Mouse (Mus musculus) cerebellum, adult 9-10 months (tissue): Measurements from ENCODE around the gene Crk.
A peak's percentile ranks its signal among the peaks of the same experiment; 100 is the strongest.
"Not testable (repeated sequence)": the region's sequence is repeated elsewhere in the genome, so short reads cannot be mapped to it uniquely, and the experiment has no call there.

Experiments
- DNase-seq: peaks from one replicate; pipeline ENCODE4 v3.0.0; 2022

Gene Crk

DNA sequence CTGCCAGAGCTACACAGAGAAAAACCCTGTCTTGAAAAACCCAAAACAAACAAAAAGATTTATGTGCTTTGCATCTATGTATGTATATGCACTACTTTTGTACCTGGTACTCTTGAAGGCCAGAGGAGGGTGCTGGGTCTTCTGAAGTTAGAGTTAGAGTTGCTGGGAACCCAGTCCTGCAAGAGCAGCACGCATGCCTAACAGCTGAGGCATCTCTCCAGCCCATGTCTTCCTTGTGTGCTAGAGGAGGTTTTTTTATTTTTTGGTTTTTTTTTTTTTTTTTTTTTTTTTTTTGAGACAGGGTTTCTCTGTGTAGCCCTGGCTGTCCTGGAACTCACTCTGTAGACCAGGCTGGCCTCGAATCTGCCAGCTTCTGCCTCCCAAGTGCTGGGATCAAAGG is 9.1 kb downstream of the Crk start:
- no peak for DNase-seq

DNA sequence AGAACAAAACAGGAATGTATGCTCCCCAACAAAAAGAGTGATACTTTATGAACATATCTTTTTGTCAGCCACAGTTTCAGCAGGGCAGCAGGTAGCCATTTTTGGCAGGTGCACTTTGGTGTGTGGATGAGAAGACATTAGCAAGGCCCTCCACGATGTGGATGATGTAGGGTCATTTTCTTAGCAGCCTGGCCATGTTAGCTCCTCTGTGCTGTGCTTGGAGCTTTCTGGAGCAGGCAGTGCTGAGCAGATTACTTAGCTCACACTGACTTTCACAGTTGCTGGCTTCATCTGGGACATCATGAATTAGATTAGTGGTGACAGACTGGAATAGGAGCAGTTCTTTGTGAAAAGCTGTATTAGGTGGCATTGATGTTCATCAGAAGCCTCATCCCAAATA is 10.9 kb downstream of the Crk start:
- no peak for DNase-seq

- DNase-seq = no peak
These were observed 12.0 kb downstream of the Crk start for GRCm38 (mm10) chr11:75691047-75691446.

DNA sequence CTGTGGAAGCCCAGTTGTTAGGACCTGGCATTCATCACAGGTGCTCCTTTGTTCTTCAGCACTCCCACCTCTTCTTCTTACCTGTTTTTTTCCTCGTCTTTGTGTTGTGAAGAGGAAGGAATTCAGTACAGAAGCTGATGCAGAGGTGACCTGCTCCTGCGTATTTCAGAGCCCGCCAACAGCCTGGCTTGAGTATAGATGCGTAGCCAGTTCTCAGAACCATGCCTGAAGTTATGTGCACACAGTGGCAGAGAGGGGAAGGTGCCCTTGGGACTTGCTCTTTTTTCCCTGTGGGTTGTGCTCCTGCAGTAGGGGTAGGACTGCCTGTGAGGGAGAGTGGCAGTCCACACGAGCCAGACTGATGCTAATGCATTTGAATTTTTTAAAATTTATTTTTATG is 14.5 kb downstream of the Crk start:
- DNase-seq = no peak

GRCm38 (mm10) chr11:75697464-75697863 is 18.4 kb downstream of the Crk start:
- not testable (repeated sequence) for DNase-seq

DNA sequence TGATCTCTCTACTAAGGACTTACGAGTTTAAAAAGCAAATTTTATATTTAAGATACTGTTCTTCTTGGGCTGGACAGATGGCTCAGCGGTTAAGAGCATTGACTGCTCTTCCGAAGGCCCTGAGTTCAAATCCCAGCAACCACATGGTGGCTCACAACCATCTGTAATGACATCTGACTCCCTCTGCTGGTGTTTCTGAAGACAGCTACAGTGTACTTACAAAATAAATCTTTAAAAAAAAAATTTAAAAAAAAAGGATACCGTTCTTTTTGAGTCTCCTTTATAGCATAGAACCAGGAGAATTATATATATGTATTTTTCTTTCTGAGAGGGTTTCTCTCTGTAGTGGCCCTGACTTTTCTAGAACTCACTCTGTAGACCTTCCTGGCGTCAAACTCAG is 21.5 kb downstream of the Crk start:
- DNase-seq = no peak

GRCm38 (mm10) chr11:75702761-75703160 is 23.7 kb downstream of the Crk start:
- DNase-seq = no peak

GRCm38 (mm10) chr11:75703748-75704147 is 24.7 kb downstream of the Crk start:
- DNase-seq = no peak

GRCm38 (mm10) chr11:75713949-75714348 is 34.9 kb downstream of the Crk start:
- peak; percentile 22 for DNase-seq

DNA sequence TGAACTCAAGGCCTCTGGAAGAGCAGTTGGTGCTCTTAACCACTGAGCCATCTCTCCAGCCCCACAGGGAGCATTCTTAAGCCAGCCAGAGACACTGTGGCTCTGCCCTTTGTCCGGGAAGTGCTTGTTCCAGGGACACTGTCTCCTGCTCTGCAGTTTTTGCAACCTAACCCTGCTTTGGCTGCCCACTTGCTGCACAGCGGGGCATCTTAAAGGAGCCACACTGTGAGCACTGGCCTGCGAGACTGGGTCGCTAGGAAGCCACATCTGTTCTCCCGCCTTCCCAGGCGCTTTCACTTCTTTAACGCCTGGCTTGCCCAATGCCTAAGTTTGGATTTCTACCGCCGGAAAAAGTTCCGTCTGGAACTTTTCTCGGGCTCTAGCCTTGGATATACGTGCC is 36.5 kb downstream of the Crk start:
- DNase-seq = no peak

DNA sequence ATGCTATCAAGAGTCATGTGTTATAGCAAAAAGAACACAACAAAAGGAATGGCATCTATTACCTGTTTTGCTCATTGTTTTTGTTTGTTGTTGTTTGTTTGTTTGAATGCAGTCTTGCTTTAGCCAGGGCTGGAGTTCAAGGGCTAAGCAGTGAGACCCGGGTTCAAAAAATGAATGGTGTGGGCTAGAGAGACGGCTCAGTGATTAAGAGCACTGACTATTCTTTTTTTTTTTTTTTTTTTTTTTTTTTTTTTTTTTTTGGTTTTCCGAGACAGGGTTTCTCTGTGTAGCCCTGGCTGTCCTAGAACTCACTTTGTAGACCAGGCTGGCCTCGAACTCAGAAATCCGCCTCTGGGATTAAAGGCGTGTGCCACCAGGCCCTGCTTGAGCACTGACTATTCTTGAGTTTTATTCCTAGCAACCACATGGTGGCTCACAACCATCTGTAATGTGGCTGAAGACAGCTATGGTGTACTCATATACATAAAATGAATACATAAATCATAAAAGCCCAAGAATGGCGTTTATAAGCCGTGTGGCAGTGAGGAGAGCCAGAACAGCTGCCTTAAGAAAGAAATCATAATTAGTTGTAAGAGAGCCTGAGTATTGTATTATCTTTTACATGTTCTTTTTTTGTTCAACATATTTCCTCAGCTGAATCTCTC is 37.7 kb downstream of the Crk start:
- DNase-seq = no peak

- DNase-seq = no peak
These were observed 43.3 kb downstream of the Crk start for GRCm38 (mm10) chr11:75722339-75722738.

DNA sequence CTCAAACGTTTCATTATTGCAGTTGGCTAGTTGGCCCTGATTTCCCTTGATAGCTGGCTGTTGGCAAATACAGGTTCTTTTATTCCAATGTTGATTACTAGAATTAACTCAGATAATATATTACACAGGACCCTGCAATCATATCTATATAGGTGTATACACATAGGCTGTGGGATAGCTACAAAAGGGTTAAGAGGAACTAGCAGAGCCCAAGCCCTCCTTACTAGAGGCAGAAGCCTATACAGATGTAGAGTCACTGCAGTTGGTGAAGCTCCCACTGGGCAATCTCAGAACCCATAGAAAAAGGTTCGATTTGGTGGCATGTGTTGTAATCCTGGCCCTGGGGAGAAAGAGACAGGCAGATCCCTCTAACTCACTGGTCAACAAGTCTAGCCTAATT is 48.1 kb downstream of the Crk start:
- no peak for DNase-seq

DNA sequence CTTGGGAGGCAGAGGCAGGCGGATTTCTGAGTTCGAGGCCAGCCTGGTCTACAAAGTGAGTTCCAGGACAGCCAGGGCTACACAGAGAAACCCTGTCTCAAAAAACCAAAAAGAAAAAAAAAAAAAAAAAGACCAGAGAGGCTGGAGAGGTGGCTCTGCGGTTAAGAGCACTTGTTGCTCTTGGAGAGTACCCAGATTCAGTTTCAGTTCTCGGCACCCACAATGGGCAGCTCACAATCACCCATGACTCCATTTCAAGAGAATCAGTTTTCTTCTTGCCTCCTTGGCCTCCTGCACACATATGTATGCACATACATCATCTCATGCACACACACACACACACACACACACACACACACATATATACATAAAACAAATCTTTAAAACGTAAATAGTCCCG is 48.6 kb downstream of the Crk start:
- not testable (repeated sequence) for DNase-seq

- peak; percentile 88 for DNase-seq
These were observed 53.6 kb downstream of the Crk start, which contains the start of gene Ywhae for GRCm38 (mm10) chr11:75732434-75733226. Ywhae (plus strand) TSS chr11:75732869.

- DNase-seq = peak; percentile 69
These were observed 54.3 kb downstream of the Crk start for GRCm38 (mm10) chr11:75733227-75733940.

DNA sequence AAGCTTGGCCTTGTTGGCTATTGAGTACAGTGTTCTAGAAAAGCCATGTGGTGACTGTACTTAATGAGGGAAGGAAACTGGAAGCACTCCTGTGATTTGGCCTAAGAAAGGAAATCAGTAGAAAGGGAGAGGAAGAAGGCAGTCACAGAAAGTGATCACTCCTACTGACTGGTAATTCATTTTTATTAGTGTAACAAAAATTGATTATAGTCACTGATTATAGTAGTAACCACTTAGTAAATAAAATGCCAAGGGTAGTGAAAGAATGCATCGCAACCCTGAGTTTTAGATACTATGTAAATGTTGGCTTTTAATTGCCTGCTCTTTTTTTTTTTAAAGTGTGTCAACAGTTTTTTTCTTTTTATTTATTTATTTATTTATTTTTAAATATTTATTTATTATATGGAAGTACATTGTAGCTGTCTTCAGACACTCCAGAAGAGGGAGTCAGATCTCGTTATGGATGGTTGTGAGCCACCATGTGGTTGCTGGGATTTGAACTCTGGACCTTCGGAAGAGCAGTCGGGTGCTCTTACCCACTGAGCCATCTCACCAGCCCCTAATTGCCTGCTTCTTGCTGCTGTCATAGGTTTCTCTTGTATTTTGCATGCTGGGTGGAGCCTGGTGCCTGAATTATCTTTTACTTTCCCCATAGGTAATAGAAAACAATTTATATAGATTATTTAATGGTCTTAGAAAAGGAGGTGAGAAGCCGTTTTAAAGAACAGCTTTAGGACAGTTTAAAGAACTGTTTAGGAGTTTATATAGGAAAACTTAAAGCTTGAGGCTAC is 56.6 kb downstream of the Crk start:
- no peak for DNase-seq

DNA sequence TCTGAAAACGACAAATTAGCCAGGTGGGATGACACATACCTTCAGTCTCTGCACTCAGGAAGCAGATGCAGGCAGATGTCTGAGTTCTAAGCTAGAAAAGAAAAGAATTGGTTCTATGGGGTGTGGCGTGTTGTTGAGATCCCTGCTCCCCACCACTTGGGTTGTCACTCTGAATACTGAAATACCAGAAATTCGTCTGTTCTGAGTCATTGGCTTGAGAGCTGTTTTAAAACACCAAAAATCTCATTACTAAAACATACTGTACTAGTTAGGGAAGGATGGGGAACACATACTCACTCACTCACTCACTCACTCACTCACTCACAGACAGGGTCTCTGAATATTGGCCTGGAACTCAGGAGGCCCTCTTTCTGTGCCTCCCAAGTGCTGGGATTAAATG is 57.9 kb downstream of the Crk start:
- no peak for DNase-seq

DNA sequence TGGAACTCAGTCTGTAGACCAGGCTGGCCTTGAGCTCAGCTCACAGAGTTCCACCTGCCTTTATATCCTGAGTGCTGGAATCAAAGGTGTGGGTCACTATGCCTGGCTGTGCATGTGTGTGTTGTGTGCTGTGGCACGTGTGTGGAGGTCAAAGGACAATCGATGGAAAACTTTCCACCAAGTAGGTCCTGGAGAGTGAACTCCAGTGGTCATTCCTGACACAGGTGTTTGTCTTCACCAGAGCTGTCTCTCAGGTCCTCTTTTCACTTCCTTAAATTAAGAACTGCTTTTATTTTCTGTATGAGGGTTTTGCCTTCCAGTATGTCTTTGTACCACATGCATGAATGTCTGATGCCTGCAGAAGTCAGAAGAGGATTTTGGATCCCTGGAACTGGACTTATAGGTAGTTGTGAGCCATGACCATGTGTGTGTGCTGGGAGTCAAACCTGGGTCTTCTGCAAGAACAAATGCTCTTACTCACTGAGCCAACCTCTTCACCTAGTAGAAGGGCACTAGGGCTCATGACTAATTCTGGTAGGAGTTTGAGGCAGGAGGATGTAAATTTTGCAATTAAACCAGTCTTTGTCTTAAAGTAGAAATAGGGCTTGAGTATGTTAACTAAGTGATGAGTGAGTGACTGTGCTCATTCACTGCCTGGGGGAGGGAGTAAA is 58.9 kb downstream of the Crk start:
- DNase-seq = no peak

DNA sequence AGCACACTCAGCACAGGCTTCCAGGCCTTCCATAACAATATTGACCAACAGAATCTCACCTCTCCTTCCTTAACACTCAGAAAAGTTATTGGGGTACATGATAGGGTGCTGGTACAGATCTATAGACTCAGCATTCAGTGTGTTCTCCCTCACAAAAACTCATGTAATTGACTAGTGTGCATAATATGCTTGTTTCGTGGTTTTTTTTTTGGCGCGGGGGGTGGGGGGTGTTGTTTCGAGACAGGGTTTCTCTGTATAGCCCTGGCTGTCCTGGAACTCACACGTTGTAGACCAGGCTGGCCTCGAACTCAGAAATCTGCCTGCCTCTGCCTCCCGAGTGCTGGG is 59.4 kb downstream of the Crk start:
- no peak for DNase-seq

- DNase-seq = no peak
These were observed 61.1 kb downstream of the Crk start for GRCm38 (mm10) chr11:75740204-75740603.

- DNase-seq = no peak
These were observed 62.6 kb downstream of the Crk start for GRCm38 (mm10) chr11:75741615-75742014.

DNA sequence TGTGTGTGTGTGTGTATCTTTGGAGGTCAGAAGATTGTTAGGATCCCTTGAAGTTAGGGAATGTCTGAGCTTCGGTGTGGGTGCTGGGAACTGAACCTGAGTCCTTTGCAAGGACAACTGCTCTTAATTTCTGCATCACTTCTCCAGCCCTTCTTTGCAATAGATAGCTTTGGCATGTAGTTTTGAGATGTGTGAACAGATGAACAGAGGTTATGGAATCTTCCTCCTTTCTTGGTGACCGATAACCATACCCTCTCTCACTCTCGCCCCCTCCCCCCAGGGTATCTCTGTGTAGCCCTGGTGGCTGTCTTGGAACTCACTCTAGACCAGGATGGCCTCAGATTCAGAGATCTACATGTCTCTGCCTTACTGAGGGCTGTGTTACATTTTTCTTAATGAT is 65.7 kb downstream of the Crk start:
- no peak for DNase-seq
